Mouse (Mus musculus) CD8-positive naive resting alpha-beta T cell, adult 2 months (primary cell): Measurements from ENCODE around the gene Pet100.
"Not testable (repeated sequence)": the region's sequence is repeated elsewhere in the genome, so short reads cannot be mapped to it uniquely, and the experiment has no call there.

ENCODE experiments used
- DNase-seq, 2 experiments: peaks; one replicate each; pipeline ENCODE4 v3.0.0; 2022; ENCODE audit warnings: low read depth in 2 of 2, low spot score in 2 of 2

Gene Pet100

GRCm38 (mm10) chr8:3621199-3621970 is at the start of gene Pet100, which contains the start of gene Xab2:
Gene Pet100 (plus strand): TSS chr8:3621548.
Gene Xab2 (minus strand): TSS chr8:3621316.
- peak; percentile 95 to 96 for DNase-seq

- no peak for DNase-seq
Observed at GRCm38 (mm10) chr8:3574546-3574945, 46.8 kb upstream of the Pet100 start.

GRCm38 (mm10) chr8:3576211-3576960 is 45.0 kb upstream of the Pet100 start:
- DNase-seq, result no peak

GRCm38 (mm10) chr8:3579390-3580364 is 41.7 kb upstream of the Pet100 start:
- DNase-seq, result no peak

GRCm38 (mm10) chr8:3581961-3582360 is 39.4 kb upstream of the Pet100 start:
- not testable (repeated sequence) for DNase-seq

- no peak for DNase-seq
Observed at GRCm38 (mm10) chr8:3586452-3586851, 34.9 kb upstream of the Pet100 start.

GRCm38 (mm10) chr8:3586993-3587390 is 34.4 kb upstream of the Pet100 start, which contains the start of gene Camsap3:
Gene Camsap3 (plus strand): TSS chr8:3587293.
- no peak for DNase-seq

GRCm38 (mm10) chr8:3587391-3588257 is 33.7 kb upstream of the Pet100 start:
- DNase-seq, result no peak

GRCm38 (mm10) chr8:3588258-3588633 is 33.1 kb upstream of the Pet100 start:
- DNase-seq, result no peak

- no peak for DNase-seq
Observed at GRCm38 (mm10) chr8:3593470-3593869, 27.9 kb upstream of the Pet100 start.

- DNase-seq, result no peak
Observed at GRCm38 (mm10) chr8:3594466-3594865, 26.9 kb upstream of the Pet100 start.

GRCm38 (mm10) chr8:3598054-3598453 is 23.3 kb upstream of the Pet100 start:
- no peak for DNase-seq

GRCm38 (mm10) chr8:3599219-3599618 is 22.1 kb upstream of the Pet100 start:
- no peak for DNase-seq

GRCm38 (mm10) chr8:3600401-3600800 is 20.9 kb upstream of the Pet100 start:
- no peak for DNase-seq

GRCm38 (mm10) chr8:3603439-3603838 is 17.9 kb upstream of the Pet100 start:
- DNase-seq, result no peak

GRCm38 (mm10) chr8:3606593-3606992 is 14.8 kb upstream of the Pet100 start:
- DNase-seq, result no peak

GRCm38 (mm10) chr8:3607822-3608221 is 13.5 kb upstream of the Pet100 start:
- DNase-seq, result no peak

GRCm38 (mm10) chr8:3609046-3609815 is 12.1 kb upstream of the Pet100 start:
- DNase-seq, result no peak

- no peak for DNase-seq
Observed at GRCm38 (mm10) chr8:3609816-3610150, 11.6 kb upstream of the Pet100 start.

- DNase-seq, result no peak
Observed at GRCm38 (mm10) chr8:3622119-3622518, 771 bp downstream of the Pet100 start.
